Mouse (Mus musculus) ES-E14 (cell line): ENCODE results near the gene Shroom3. TPM values are rescaled to one million over a fixed set of nuclear protein-coding genes. Genes with fewer than 3 reads are reported as not detected.
"Not testable (repeated sequence)": the region's sequence is repeated elsewhere in the genome, so short reads cannot be mapped to it uniquely, and the experiment has no call there.

Experiments
- DNase-seq: peaks from one replicate; pipeline ENCODE4 v3.0.0-alpha.2; 2013; ENCODE audit warnings: low read depth, low spot score
- H3K27ac ChIP-seq: 2 replicates; pipeline ENCODE4 v1.5.1; 2012; ENCODE audit warnings: low read depth, mild to moderate bottlenecking, low read length, moderate library complexity, mixed read lengths; ENCODE audit not compliant: poor library complexity, insufficient read depth, severe bottlenecking
- H3K36me3 ChIP-seq: 2 replicates; pipeline ENCODE4 v1.6.1; 2012; ENCODE audit warnings: mild to moderate bottlenecking, low read length, moderate library complexity, mixed read lengths; ENCODE audit not compliant: control insufficient read depth, poor library complexity, insufficient read depth, severe bottlenecking
- H3K4me1 ChIP-seq, 2 experiments: fragments of 150-350 bp in 1 of 2; sonication (generic) in 1 of 2; 2 replicates each; pipeline ENCODE4 v1.6.1; 2012; ENCODE audit warnings: low read length in 2 of 2, mild to moderate bottlenecking in 1 of 2, mixed read lengths in 1 of 2; ENCODE audit not compliant: control insufficient read depth in 2 of 2, insufficient read depth in 2 of 2, poor library complexity in 1 of 2
- H3K4me3 ChIP-seq, 2 experiments: fragments of 150-350 bp in 1 of 2; sonication (generic) in 1 of 2; 2 replicates each; pipeline ENCODE4 v1.5.1; 2012; ENCODE audit warnings: low read length in 2 of 2, low read depth in 1 of 2, mild to moderate bottlenecking in 1 of 2, mixed read lengths in 1 of 2; ENCODE audit not compliant: insufficient read depth in 1 of 2, poor library complexity in 1 of 2, severe bottlenecking in 1 of 2
- H3K9ac ChIP-seq: 2 replicates; pipeline ENCODE4 v1.6.1; 2012; ENCODE audit warnings: low read depth, mild to moderate bottlenecking, low read length, mixed read lengths; ENCODE audit not compliant: poor library complexity, insufficient read depth, severe bottlenecking
- H3K9me3 ChIP-seq: fragments of 150-350 bp; sonication (generic); 2 replicates; pipeline ENCODE4 v1.6.1; 2012; ENCODE audit warnings: low read depth, mild to moderate bottlenecking, low read length; ENCODE audit not compliant: control insufficient read depth, insufficient read depth
- CHD2 ChIP-seq: IDR thresholded peaks from 2 replicates; pipeline ENCODE4 v1.6.1; 2014; ENCODE audit warnings: mild to moderate bottlenecking, low read depth, low read length, inconsistent platforms
- HCFC1 ChIP-seq: IDR thresholded peaks from 2 replicates; pipeline ENCODE4 v1.6.1; 2012; ENCODE audit warnings: low read length, inconsistent platforms, borderline replicate concordance; ENCODE audit not compliant: insufficient read depth
- MAFK ChIP-seq: IDR thresholded peaks from 2 replicates; pipeline ENCODE4 v1.6.1; 2014; ENCODE audit warnings: mild to moderate bottlenecking, low read depth, low read length, inconsistent platforms; ENCODE audit not compliant: insufficient read depth
- ZC3H11A ChIP-seq: IDR thresholded peaks from 2 replicates; pipeline ENCODE4 v1.6.1; 2012; ENCODE audit warnings: low read depth, mild to moderate bottlenecking, inconsistent platforms, low read length, borderline replicate concordance
- ZNF384 ChIP-seq: IDR thresholded peaks from 2 replicates; pipeline ENCODE4 v1.6.1; 2012; ENCODE audit warnings: low read depth, low read length, inconsistent platforms
- in situ Hi-C, 2 experiments: fragments of 600-800 bp; cut with MboI; formaldehyde crosslinking; loops; one replicate each; pipeline ENCODE4 v1.15.1; 2025; ENCODE audit warnings: low sequenced_read_pairs in 2 of 2, inconsistent platforms in 1 of 2; ENCODE audit not compliant: unreplicated experiment in 2 of 2
- total RNA-seq: library from RNA; depleted of rRNA; stranded (reverse); fragments of 300-350 nt; gene quantifications from 2 replicates; pipeline ENCODE4 v1.2.3, GENCODE M21; 2012

Gene Shroom3
- total RNA-seq, 1 experiment, result 34.1 TPM

- H3K27ac ChIP-seq, result no peak overlapping the region
- no peak overlapping the region for H3K9ac ChIP-seq
- DNase-seq, result no peak
- TF ChIP-seq CHD2, result no peak
- no peak for TF ChIP-seq MAFK
- no peak for TF ChIP-seq ZNF384
- TF ChIP-seq HCFC1, result no peak
- no peak for TF ChIP-seq ZC3H11A
- peaks cover 10 to 18% of the 10 kb centered on the region in 2 experiments for H3K4me1 ChIP-seq
- no peaks in the 10 kb centered on the region; the same call in 1 of the 2 replicates for H3K36me3 ChIP-seq
- in situ Hi-C loops, result no loop called here
- no peak overlapping the region for H3K4me3 ChIP-seq
- H3K9me3 ChIP-seq, result no peaks in the 10 kb centered on the region
Measured at GRCm38 (mm10) chr5:92920984-92921383, 237.7 kb downstream of the Shroom3 start.

GRCm38 (mm10) chr5:92921728-92922127 is 238.5 kb downstream of the Shroom3 start:
- Histone ChIP-seq H3K27ac (no peak overlapping the region), H3K4me3 (no peak overlapping the region), H3K4me1 (peaks cover 10 to 18% of the 10 kb centered on the region in 2 experiments), H3K36me3 (peaks cover under 1% of the 10 kb centered on the region; the same call in 1 of the 2 replicates), H3K9ac (no peak overlapping the region), H3K9me3 (no peaks in the 10 kb centered on the region)
- in situ Hi-C loops, result no loop called here
- DNase-seq, result no peak
- TF ChIP-seq ZNF384, result no peak
- TF ChIP-seq ZC3H11A, result 0 out of 2 replicates have a peak, but pooled peaks have one; percentile 25

GRCm38 (mm10) chr5:92922981-92923380 is 239.7 kb downstream of the Shroom3 start:
- H3K36me3 ChIP-seq, H3K4me3 ChIP-seq, DNase-seq, H3K9ac ChIP-seq, H3K9me3 ChIP-seq, in situ Hi-C loops, H3K27ac ChIP-seq: not testable (repeated sequence)
- H3K4me1 ChIP-seq, result peaks cover 10 to 18% of the 10 kb centered on the region in 2 experiments

DNA sequence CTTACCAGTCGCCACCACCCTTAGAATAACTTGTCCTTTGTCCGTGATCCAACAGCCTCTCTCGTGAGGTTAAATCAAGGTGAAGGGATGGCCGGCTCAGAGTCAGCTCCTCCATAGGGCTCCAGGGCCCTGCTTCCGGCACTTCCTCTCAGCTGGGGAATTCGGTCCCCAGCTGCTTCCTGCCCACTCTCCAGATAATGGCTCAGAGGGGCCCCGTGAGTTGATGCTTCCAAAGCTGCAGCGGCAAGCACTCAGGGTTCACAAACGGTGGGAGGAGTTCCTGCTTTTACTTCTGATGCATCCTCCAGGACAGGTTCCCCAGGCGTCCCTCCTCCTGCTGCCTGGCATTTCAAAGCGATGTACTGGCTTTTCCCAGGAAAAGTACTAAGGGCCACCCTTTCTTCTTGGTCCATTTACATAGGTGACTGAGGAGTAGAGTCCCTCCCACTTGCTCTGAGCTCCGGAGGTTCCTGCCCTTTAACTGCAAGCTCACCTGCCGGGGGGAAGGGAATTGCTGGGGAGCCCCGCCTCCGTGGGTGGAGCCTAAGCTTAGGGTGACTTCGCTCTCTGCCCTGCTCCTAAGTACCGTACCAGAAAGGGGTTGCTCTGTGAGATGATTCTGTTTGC is 241.7 kb downstream of the Shroom3 start:
- in situ Hi-C loops, result no loop called here
- Histone ChIP-seq H3K9ac (no peak overlapping the region; the same call in 1 of the 2 replicates), H3K4me1 (peaks cover 5 to 9% of the 10 kb centered on the region in 2 experiments), H3K27ac (peak overlapping the region; percentile 75; the same call in 1 of the 2 replicates), H3K4me3 (peak overlapping the region; percentile 26 to 60), H3K36me3 (peaks cover 5% of the 10 kb centered on the region; the same call in 1 of the 2 replicates), H3K9me3 (no peaks in the 10 kb centered on the region)
- peak; percentile 96 for DNase-seq
- TF ChIP-seq ZNF384, result no peak
- no peak for TF ChIP-seq CHD2
- TF ChIP-seq HCFC1, result peak; percentile 38; the same call in 1 of the 2 replicates
- TF ChIP-seq ZC3H11A, result no peak
- TF ChIP-seq MAFK, result peak; percentile 37; the same call in 1 of the 2 replicates

- TF ChIP-seq MAFK, result no peak
- no peak for TF ChIP-seq ZNF384
- TF ChIP-seq CHD2, result no peak
- no peak for TF ChIP-seq HCFC1
- no peak for TF ChIP-seq ZC3H11A
- H3K9me3 ChIP-seq, result no peaks in the 10 kb centered on the region
- peaks cover 2 to 3% of the 10 kb centered on the region in 2 experiments; a peak in 1 of 4 replicates for H3K4me1 ChIP-seq
- H3K36me3 ChIP-seq, result peaks cover 5% of the 10 kb centered on the region; the same call in 1 of the 2 replicates
- in situ Hi-C loops, result no loop called here
- H3K4me3 ChIP-seq, result peak overlapping the region in 1 of 2 experiments; percentile 7; a peak in 1 of 4 replicates
- no peak for DNase-seq
- 0 out of 2 replicates have a peak overlapping the region, but pooled peaks have one; percentile 15 for H3K27ac ChIP-seq
- no peak overlapping the region for H3K9ac ChIP-seq
Measured at GRCm38 (mm10) chr5:92927667-92928066, 244.4 kb downstream of the Shroom3 start.
